Comparison of ENCODE assay signal across 11 mouse cellular contexts in genomic region chr5:125385215-125385940, GRCm38 (mm10). TPM values are rescaled to one million over a fixed set of nuclear protein-coding genes. Genes with fewer than 3 reads are reported as not detected.
A peak's percentile ranks its signal among the peaks of the same experiment; 100 is the strongest.
DNase-seq lines count a peak whose midpoint lies in the region; ATAC-seq and TF ChIP-seq lines count a peak whose summit lies in the region.
"Had no signal": no experiment of that assay in that cellular context is flagged by ENCODE, and none has a peak within 500 bp of the region (broad histone marks: within the 10 kb centered on the region; RNA-seq: fewer than 3 reads in every experiment).

No protein-coding gene starts in this region.

- no peak overlapping the region for H3K9ac ChIP-seq in forebrain, embryonic 13.5 days
- H3K9ac ChIP-seq in forebrain, embryonic 14.5 days (ENCODE audit: low read length) = no peak overlapping the region
- H3K9ac ChIP-seq: limb, embryonic 15.5 days had no signal

- no peak for ATAC-seq in forebrain, embryonic 13.5 days
- no peak for ATAC-seq in forebrain, embryonic 14.5 days
- ATAC-seq in granulocyte monocyte progenitor cell, adult 5-6 weeks (replicated peaks; ENCODE audit: poor library complexity, severe bottlenecking) = no peak

- H3K36me3 ChIP-seq in forebrain, embryonic 13.5 days (ENCODE audit: poor library complexity, severe bottlenecking) = peaks cover 25% of the 10 kb centered on the region
- peaks cover 29% of the 10 kb centered on the region for H3K36me3 ChIP-seq in forebrain, embryonic 14.5 days (ENCODE audit: control insufficient read depth, insufficient read depth, low read length)
- H3K36me3 ChIP-seq in macrophage (ENCODE audit: inconsistent target) = peaks cover 7% of the 10 kb centered on the region

- H3K4me1 ChIP-seq in forebrain, embryonic 13.5 days = peaks cover 32% of the 10 kb centered on the region
- H3K4me1 ChIP-seq in forebrain, embryonic 14.5 days (ENCODE audit: control insufficient read depth, insufficient read depth, low read length) = peaks cover 12% of the 10 kb centered on the region

- H3K27ac ChIP-seq in forebrain, embryonic 13.5 days = no peak overlapping the region
- no peak overlapping the region for H3K27ac ChIP-seq in forebrain, embryonic 14.5 days (ENCODE audit: low read depth, low read length)
- no peak overlapping the region for H3K27ac ChIP-seq in layer of hippocampus, adult 2 months
- H3K27ac ChIP-seq in macrophage = no peak overlapping the region
- H3K27ac ChIP-seq: limb, embryonic 15.5 days had no signal

- no peaks in the 10 kb centered on the region for H3K9me3 ChIP-seq in forebrain, embryonic 13.5 days (replicated peaks)
- no peaks in the 10 kb centered on the region for H3K9me3 ChIP-seq in forebrain, embryonic 14.5 days (replicated peaks; ENCODE audit: control insufficient read depth, low read length)
- H3K9me3 ChIP-seq: limb, embryonic 15.5 days had no signal

- H3K27me3 ChIP-seq in forebrain, embryonic 13.5 days = no peaks in the 10 kb centered on the region
- H3K27me3 ChIP-seq in forebrain, embryonic 14.5 days (replicated peaks; ENCODE audit: control insufficient read depth, insufficient read depth, low read length) = no peaks in the 10 kb centered on the region
- H3K27me3 ChIP-seq: limb, embryonic 15.5 days had no signal

- peaks cover 39% of the 10 kb centered on the region for H3K79me2 ChIP-seq in macrophage (ENCODE audit: inconsistent target)

- no peak overlapping the region for H3K4me3 ChIP-seq in forebrain, embryonic 13.5 days
- H3K4me3 ChIP-seq in forebrain, embryonic 14.5 days (ENCODE audit: low read depth, low read length) = no peak overlapping the region
- peak overlapping the region; percentile 38 for H3K4me3 ChIP-seq in layer of hippocampus, adult 2 months
- peak overlapping the region; percentile 18; the same call in 1 of the 2 replicates for H3K4me3 ChIP-seq in macrophage (ENCODE audit: inconsistent target)
- H3K4me3 ChIP-seq: limb, embryonic 15.5 days had no signal

- no peak for DNase-seq in forebrain, embryonic 14.5 days (ENCODE audit: low spot score)
- no peak for DNase-seq in layer of hippocampus, adult 2 months (ENCODE audit: low spot score in 2 of 2)
- DNase-seq in layer of hippocampus, adult 18-20 months (ENCODE audit: low spot score in 2 of 2) = no peak
- peak; percentile 38 for DNase-seq in MN1 (ENCODE audit: low spot score)
- DNase-seq in frontal cortex, postnatal 10 days (ENCODE audit: low spot score in 2 of 2) = no peak
- DNase-seq: cerebellum, adult 8-10 months; kidney, postnatal 10 days had no signal

- TF ChIP-seq CTCF in layer of hippocampus, adult 2 months (conservative IDR thresholded peaks at IDR 0.05) = peak; percentile 32

- 71% methylated on average over 8 of the region's 8 CpGs for WGBS in forebrain, embryonic 13.5 days
- 70% methylated on average over 8 of the region's 8 CpGs for WGBS in forebrain, embryonic 14.5 days
- 76% methylated on average over 8 of the region's 8 CpGs for WGBS in macrophage (ENCODE audit: missing documents)

- peak overlapping the region; percentile 8 for H3K4me2 ChIP-seq in forebrain, embryonic 13.5 days
- H3K4me2 ChIP-seq in forebrain, embryonic 14.5 days (ENCODE audit: low read length) = no peak overlapping the region
- H3K4me2 ChIP-seq: limb, embryonic 15.5 days had no signal

RNA-seq across cellular contexts. Expression of gene Gm10382, which starts 3.7 kb away (rescaled TPM):
- polyA plus RNA-seq in forebrain, embryonic 13.5 days (2015; fragmentation: Nextera tagmentation; extraction: Ambion mirVana) = 0.27 and 0.38 TPM in 2 replicates
- polyA plus RNA-seq in forebrain, embryonic 14.5 days (2014; fragmentation: Nextera tagmentation; extraction: Ambion mirVana) = 0.33 TPM in 1 of 2 replicates, not detected in the other
- not detected for total RNA-seq in layer of hippocampus, adult 2 months (2021)
- total RNA-seq in layer of hippocampus, adult 18-20 months (2021) = under 1 TPM in 1 of 2 experiments, not detected in 1; 0.46 TPM
- total RNA-seq in macrophage (2018; cell fraction: chromatin; rRNA removed) = 1 to 10 TPM in 20 of 26 experiments, under 1 TPM in 5, not detected in 1; 0.41 to 6.7 (median 1.5) TPM
- under 1 TPM in 20 of 26 experiments, not detected in 6; 0.05 to 0.63 (median 0.18) TPM for total RNA-seq in macrophage (2018; cell fraction: cytosol; rRNA removed)
- total RNA-seq in macrophage (2018; cell fraction: nucleus; rRNA removed) = 10 to 100 TPM in 1 of 26 experiments, 1 to 10 TPM in 18, under 1 TPM in 4, not detected in 3; 0.60 to 10.9 (median 2.2) TPM
- not detected in 3 replicates for polyA plus RNA-seq in macrophage (2018)
- total RNA-seq in granulocyte monocyte progenitor cell, adult 5-6 weeks (2014; fragmentation: Nextera tagmentation) = 0.96 TPM in 1 of 2 replicates, not detected in the other
- 0.26 TPM in 1 of 2 replicates, not detected in the other for total RNA-seq in granulocyte monocyte progenitor cell, adult 5-6 weeks (2017)

RNA-seq across cellular contexts. Expression of gene Ubc, which starts 4.6 kb away (rescaled TPM):
- 1,082 and 1,216 TPM in 2 replicates for polyA plus RNA-seq in forebrain, embryonic 13.5 days (2015; fragmentation: Nextera tagmentation; extraction: Ambion mirVana)
- 981 and 1,199 TPM in 2 replicates for polyA plus RNA-seq in forebrain, embryonic 14.5 days (2014; fragmentation: Nextera tagmentation; extraction: Ambion mirVana)
- 100 to 1,000 TPM; 713 to 818 TPM for total RNA-seq in layer of hippocampus, adult 2 months (2021)
- total RNA-seq in layer of hippocampus, adult 18-20 months (2021) = 100 to 1,000 TPM; 754 to 818 TPM
- total RNA-seq in macrophage (2018; cell fraction: chromatin; rRNA removed) = 100 to 1,000 TPM in 23 of 26 experiments, 10 to 100 TPM in 3; 63.9 to 507 (median 213) TPM
- 1,000 to 10,000 TPM in 21 of 26 experiments, 100 to 1,000 TPM in 5; 601 to 2,041 (median 1,305) TPM for total RNA-seq in macrophage (2018; cell fraction: cytosol; rRNA removed)
- 100 to 1,000 TPM; 220 to 953 (median 671) TPM for total RNA-seq in macrophage (2018; cell fraction: nucleus; rRNA removed)
- polyA plus RNA-seq in macrophage (2018) = 431 to 1,072 TPM (median 940 TPM) in 3 replicates
- total RNA-seq in granulocyte monocyte progenitor cell, adult 5-6 weeks (2014; fragmentation: Nextera tagmentation) = 126 and 139 TPM in 2 replicates
- total RNA-seq in granulocyte monocyte progenitor cell, adult 5-6 weeks (2017) = 236 and 280 TPM in 2 replicates

RNA-seq across cellular contexts. Expression of gene Scarb1, which starts 44.5 kb away (rescaled TPM):
- 26.4 and 29.8 TPM in 2 replicates for polyA plus RNA-seq in forebrain, embryonic 13.5 days (2015; fragmentation: Nextera tagmentation; extraction: Ambion mirVana)
- 17.6 and 21.7 TPM in 2 replicates for polyA plus RNA-seq in forebrain, embryonic 14.5 days (2014; fragmentation: Nextera tagmentation; extraction: Ambion mirVana)
- total RNA-seq in layer of hippocampus, adult 2 months (2021) = 10 to 100 TPM; 34.5 to 35.1 TPM
- 10 to 100 TPM; 29.4 to 32.7 TPM for total RNA-seq in layer of hippocampus, adult 18-20 months (2021)
- total RNA-seq in macrophage (2018; cell fraction: chromatin; rRNA removed) = 100 to 1,000 TPM in 4 of 26 experiments, 10 to 100 TPM in 21, 1 to 10 TPM in 1; 8.4 to 109 (median 52.5) TPM
- 10 to 100 TPM; 43.9 to 88.4 (median 58.6) TPM for total RNA-seq in macrophage (2018; cell fraction: cytosol; rRNA removed)
- 100 to 1,000 TPM in 2 of 26 experiments, 10 to 100 TPM in 24; 21.7 to 129 (median 52.7) TPM for total RNA-seq in macrophage (2018; cell fraction: nucleus; rRNA removed)
- polyA plus RNA-seq in macrophage (2018) = 80.8 to 94.6 TPM (median 83.7 TPM) in 3 replicates
- 80.2 and 145 TPM in 2 replicates for total RNA-seq in granulocyte monocyte progenitor cell, adult 5-6 weeks (2014; fragmentation: Nextera tagmentation)
- total RNA-seq in granulocyte monocyte progenitor cell, adult 5-6 weeks (2017) = 49.0 and 53.9 TPM in 2 replicates

RNA-seq across cellular contexts. Expression of gene Dhx37, which starts 48.5 kb away (rescaled TPM):
- polyA plus RNA-seq in forebrain, embryonic 13.5 days (2015; fragmentation: Nextera tagmentation; extraction: Ambion mirVana) = 10.2 and 12.3 TPM in 2 replicates
- 4.7 and 7.0 TPM in 2 replicates for polyA plus RNA-seq in forebrain, embryonic 14.5 days (2014; fragmentation: Nextera tagmentation; extraction: Ambion mirVana)
- 10 to 100 TPM; 15.2 to 15.6 TPM for total RNA-seq in layer of hippocampus, adult 2 months (2021)
- 10 to 100 TPM; 15.0 to 15.4 TPM for total RNA-seq in layer of hippocampus, adult 18-20 months (2021)
- total RNA-seq in macrophage (2018; cell fraction: chromatin; rRNA removed) = 10 to 100 TPM in 21 of 26 experiments, 1 to 10 TPM in 5; 4.6 to 34.3 (median 17.3) TPM
- total RNA-seq in macrophage (2018; cell fraction: cytosol; rRNA removed) = 10 to 100 TPM in 6 of 26 experiments, 1 to 10 TPM in 20; 5.1 to 12.6 (median 8.3) TPM
- total RNA-seq in macrophage (2018; cell fraction: nucleus; rRNA removed) = 10 to 100 TPM in 10 of 26 experiments, 1 to 10 TPM in 16; 5.9 to 22.3 (median 9.2) TPM
- polyA plus RNA-seq in macrophage (2018) = 6.9 to 16.2 TPM (median 11.8 TPM) in 3 replicates
- total RNA-seq in granulocyte monocyte progenitor cell, adult 5-6 weeks (2014; fragmentation: Nextera tagmentation) = 16.8 and 25.8 TPM in 2 replicates
- total RNA-seq in granulocyte monocyte progenitor cell, adult 5-6 weeks (2017) = 53.0 and 56.7 TPM in 2 replicates

RNA-seq across cellular contexts. Expression of gene Bri3bp, which starts 56.0 kb away (rescaled TPM):
- polyA plus RNA-seq in forebrain, embryonic 13.5 days (2015; fragmentation: Nextera tagmentation; extraction: Ambion mirVana) = 33.6 and 37.6 TPM in 2 replicates
- polyA plus RNA-seq in forebrain, embryonic 14.5 days (2014; fragmentation: Nextera tagmentation; extraction: Ambion mirVana) = 26.0 and 29.1 TPM in 2 replicates
- total RNA-seq in layer of hippocampus, adult 2 months (2021) = 100 to 1,000 TPM in 1 of 2 experiments, 10 to 100 TPM in 1; 93.2 to 107 TPM
- 100 to 1,000 TPM in 1 of 2 experiments, 10 to 100 TPM in 1; 92.7 to 107 TPM for total RNA-seq in layer of hippocampus, adult 18-20 months (2021)
- 1 to 10 TPM in 13 of 26 experiments, under 1 TPM in 12, not detected in 1; 0.17 to 5.0 (median 1.0) TPM for total RNA-seq in macrophage (2018; cell fraction: chromatin; rRNA removed)
- total RNA-seq in macrophage (2018; cell fraction: cytosol; rRNA removed) = 1 to 10 TPM; 1.5 to 8.9 (median 3.8) TPM
- 1 to 10 TPM; 1.1 to 8.5 (median 2.7) TPM for total RNA-seq in macrophage (2018; cell fraction: nucleus; rRNA removed)
- 3.6 to 7.6 TPM (median 5.6 TPM) in 3 replicates for polyA plus RNA-seq in macrophage (2018)
- total RNA-seq in granulocyte monocyte progenitor cell, adult 5-6 weeks (2014; fragmentation: Nextera tagmentation) = 43.5 and 68.5 TPM in 2 replicates
- 24.4 and 25.4 TPM in 2 replicates for total RNA-seq in granulocyte monocyte progenitor cell, adult 5-6 weeks (2017)

Comparison
In these comparisons a context has a peak if more than half of its experiments do, and no peak if none do; other contexts are left out.
1. H3K4me3 ChIP-seq: peak in layer of hippocampus, adult 2 months (single experiment) and macrophage (single experiment); none in forebrain, embryonic 13.5 days (single experiment) and forebrain, embryonic 14.5 days (single experiment).